Mouse (Mus musculus) testis, postnatal 10 days (tissue): ENCODE results near the gene Zfp78.
"Not testable (repeated sequence)": the region's sequence is repeated elsewhere in the genome, so short reads cannot be mapped to it uniquely, and the experiment has no call there.

ENCODE experiments used
- DNase-seq: peaks from one replicate; pipeline ENCODE4 v3.0.0; 2021; ENCODE audit warnings: low spot score

Zfp78 gene

GRCm38 (mm10) chr7:6363047-6363488 lies at the start of gene Zfp78:
Gene Zfp78 (plus strand): TSS chr7:6363280.
- no peak for DNase-seq

GRCm38 (mm10) chr7:6330458-6331232 lies 32.4 kb upstream of the Zfp78 start:
- peak; percentile 41 for DNase-seq

GRCm38 (mm10) chr7:6331233-6331956 lies 31.7 kb upstream of the Zfp78 start, which contains the start of gene Zfp583:
Gene Zfp583 (minus strand): TSS chr7:6331285.
- DNase-seq = peak; percentile 86

- no peak for DNase-seq
These were observed 23.2 kb upstream of the Zfp78 start for GRCm38 (mm10) chr7:6339865-6340264.

- DNase-seq = peak; percentile 63
These were observed 19.5 kb upstream of the Zfp78 start, which contains the start of gene Gm3854 for GRCm38 (mm10) chr7:6343501-6344071. Gene Gm3854 (plus strand): TSS chr7:6343759.

GRCm38 (mm10) chr7:6344124-6344523 lies 19.0 kb upstream of the Zfp78 start:
- no peak for DNase-seq

GRCm38 (mm10) chr7:6358121-6358520 lies 5.0 kb upstream of the Zfp78 start:
- no peak for DNase-seq

GRCm38 (mm10) chr7:6358937-6359590 lies 4.0 kb upstream of the Zfp78 start:
- no peak for DNase-seq

- no peak for DNase-seq
These were observed 2.5 kb upstream of the Zfp78 start for GRCm38 (mm10) chr7:6360477-6361060.

- no peak for DNase-seq
These were observed 1.3 kb upstream of the Zfp78 start for GRCm38 (mm10) chr7:6361756-6362155.

- peak; percentile 100 for DNase-seq
These were observed 623 bp upstream of the Zfp78 start for GRCm38 (mm10) chr7:6362268-6363046.

- no peak for DNase-seq
These were observed 1.7 kb downstream of the Zfp78 start for GRCm38 (mm10) chr7:6364761-6365160.

GRCm38 (mm10) chr7:6367185-6367584 lies 4.1 kb downstream of the Zfp78 start:
- no peak for DNase-seq

GRCm38 (mm10) chr7:6368146-6368545 lies 5.1 kb downstream of the Zfp78 start:
- DNase-seq = not testable (repeated sequence)

- DNase-seq = no peak
These were observed 6.4 kb downstream of the Zfp78 start for GRCm38 (mm10) chr7:6369460-6369859.

- DNase-seq = no peak
These were observed 9.9 kb downstream of the Zfp78 start for GRCm38 (mm10) chr7:6372993-6373392.

- no peak for DNase-seq
These were observed 15.4 kb downstream of the Zfp78 start for GRCm38 (mm10) chr7:6378441-6378840.

- DNase-seq = no peak
These were observed 18.4 kb downstream of the Zfp78 start for GRCm38 (mm10) chr7:6381431-6381830.

GRCm38 (mm10) chr7:6383044-6383455 lies 20.0 kb downstream of the Zfp78 start, which contains the start of gene Zfp28:
Gene Zfp28 (plus strand): TSS chr7:6383295.
- peak; percentile 98 for DNase-seq

GRCm38 (mm10) chr7:6384011-6384410 lies 20.9 kb downstream of the Zfp78 start:
- DNase-seq = no peak

GRCm38 (mm10) chr7:6386995-6387394 lies 23.9 kb downstream of the Zfp78 start:
- DNase-seq = peak; percentile 48
